Mouse (Mus musculus): Measurements from ENCODE around the gene 3830406C13Rik. TPM values are rescaled to one million over a fixed set of nuclear protein-coding genes. Genes with fewer than 3 reads are reported as not detected.
A peak's percentile ranks its signal among the peaks of the same experiment; 100 is the strongest.

3830406C13Rik gene
- polyA plus RNA-seq, 1 experiment from 2014 or later: 49.6 TPM

DNA sequence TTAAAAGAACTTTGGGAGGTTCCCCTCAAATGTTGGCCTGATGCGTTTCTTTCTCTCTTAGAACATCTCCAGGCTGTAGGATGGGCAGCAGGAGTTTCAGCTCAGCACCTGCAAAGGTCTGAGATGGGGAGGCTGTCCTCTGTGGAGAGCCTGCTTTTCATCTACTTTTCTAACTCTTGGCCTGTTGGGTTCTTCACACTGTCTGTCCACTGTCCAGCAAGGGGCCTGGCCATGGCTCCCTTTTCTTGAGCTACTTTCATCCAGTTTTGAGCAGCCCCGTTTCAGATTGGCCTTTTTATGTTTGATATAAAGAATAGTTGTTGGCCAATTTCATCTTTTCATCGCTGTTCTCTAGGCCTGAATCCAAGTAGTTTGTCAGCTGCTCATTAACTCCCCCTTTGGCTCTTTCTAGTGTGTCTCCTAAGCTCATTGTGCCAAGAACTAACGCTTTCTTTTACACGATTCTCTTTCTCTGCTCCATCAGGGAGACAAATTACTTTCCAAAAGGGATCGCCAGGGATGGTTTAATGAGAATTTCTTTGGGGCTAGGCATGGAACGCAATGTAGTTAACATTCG, 53.5 kb downstream of the 3830406C13Rik start:
- H3K9ac ChIP-seq: no peak overlapping the region
- H3K27ac ChIP-seq: no peak overlapping the region
- ATAC-seq: no peak
- H3K4me1 ChIP-seq (replicated peaks): 0 out of 2 replicates have a peak, but pooled peaks cover 6% of the 10 kb centered on the region
- H3K9me3 ChIP-seq: no peaks in the 10 kb centered on the region
- no peak overlapping the region for H3K4me3 ChIP-seq (replicated peaks)
- no peak overlapping the region for H3K4me2 ChIP-seq (replicated peaks)
- 9% methylated on average over 8 of the region's 8 CpGs for WGBS
- no peaks in the 10 kb centered on the region for H3K36me3 ChIP-seq
- H3K27me3 ChIP-seq (replicated peaks): peaks cover 68% of the 10 kb centered on the region

- no peak for ATAC-seq
- Histone ChIP-seq H3K27me3 (replicated peaks) (peaks cover 75% of the 10 kb centered on the region), H3K36me3 (no peaks in the 10 kb centered on the region), H3K4me3 (replicated peaks) (no peak overlapping the region), H3K9ac (no peak overlapping the region), H3K4me2 (replicated peaks) (no peak overlapping the region), H3K4me1 (replicated peaks) (0 out of 2 replicates have a peak, but pooled peaks cover 6% of the 10 kb centered on the region), H3K27ac (no peak overlapping the region), H3K9me3 (no peaks in the 10 kb centered on the region)
- WGBS: 5% methylated on average over 16 of the region's 16 CpGs
Observed at GRCm38 (mm10) chr14:12337998-12338809, 54.2 kb downstream of the 3830406C13Rik start.

- Histone ChIP-seq H3K27ac (no peak overlapping the region), H3K4me3 (replicated peaks) (no peak overlapping the region), H3K4me2 (replicated peaks) (no peak overlapping the region), H3K36me3 (no peaks in the 10 kb centered on the region), H3K9ac (no peak overlapping the region), H3K27me3 (replicated peaks) (peaks cover 83% of the 10 kb centered on the region), H3K9me3 (no peaks in the 10 kb centered on the region), H3K4me1 (replicated peaks) (0 out of 2 replicates have a peak, but pooled peaks cover 6% of the 10 kb centered on the region)
- ATAC-seq: no peak
- 2% methylated on average over 10 of the region's 10 CpGs for WGBS
Observed at GRCm38 (mm10) chr14:12338811-12339565, 55.0 kb downstream of the 3830406C13Rik start.

DNA sequence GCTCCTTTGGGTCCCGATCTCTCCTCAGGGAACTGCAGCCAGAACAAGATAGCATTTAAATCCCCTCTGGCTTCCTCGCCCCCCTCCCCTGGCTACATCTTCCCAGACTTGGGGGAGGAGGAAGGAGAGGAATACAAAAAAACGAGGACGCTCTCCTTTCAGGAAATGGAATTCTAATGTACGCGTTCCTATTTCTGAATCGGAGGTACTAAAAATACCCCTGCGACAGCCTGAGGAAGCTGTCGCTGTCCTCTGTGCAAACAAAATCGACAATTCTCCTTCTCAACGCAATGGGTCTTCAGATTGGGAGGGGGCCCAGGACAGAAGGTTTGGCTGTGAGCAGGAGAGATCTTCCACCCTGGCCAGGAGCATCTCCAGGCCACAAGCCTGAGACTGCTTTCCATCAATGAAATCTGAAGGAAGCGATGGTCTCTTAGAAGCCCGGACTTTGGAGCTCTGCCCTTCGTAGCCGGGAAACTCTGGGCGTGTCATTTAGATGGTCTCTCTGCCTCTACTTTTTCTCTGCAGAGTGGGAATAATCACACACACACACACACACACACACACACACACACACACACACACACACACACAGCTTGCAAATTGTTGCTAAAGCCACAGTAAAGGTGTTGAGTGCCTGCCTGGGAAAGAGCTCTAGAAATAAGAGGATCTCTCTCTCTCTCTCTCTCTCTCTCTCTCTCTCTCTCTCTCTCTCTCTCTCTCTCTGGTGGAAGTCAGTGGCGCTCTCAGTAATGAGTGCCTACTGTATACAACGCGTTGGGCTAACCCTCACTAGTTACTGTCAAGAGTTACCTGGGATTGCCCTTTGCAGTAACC, 56.5 kb downstream of the 3830406C13Rik start:
- H3K9ac ChIP-seq: no peak overlapping the region
- H3K4me1 ChIP-seq (replicated peaks): peaks cover 9% of the 10 kb centered on the region; the same call in 1 of the 2 replicates
- H3K27ac ChIP-seq: no peak overlapping the region
- no peaks in the 10 kb centered on the region for H3K9me3 ChIP-seq
- under 1% methylated on average over 19 of the region's 19 CpGs for WGBS
- no peak overlapping the region for H3K4me3 ChIP-seq (replicated peaks)
- ATAC-seq: no peak
- no peak overlapping the region for H3K4me2 ChIP-seq (replicated peaks)
- no peaks in the 10 kb centered on the region for H3K36me3 ChIP-seq
- peaks cover 88% of the 10 kb centered on the region for H3K27me3 ChIP-seq (replicated peaks)

GRCm38 (mm10) chr14:12341075-12341788, 57.3 kb downstream of the 3830406C13Rik start:
- Histone ChIP-seq H3K4me1 (replicated peaks) (peaks cover 16% of the 10 kb centered on the region), H3K27ac (no peak overlapping the region), H3K4me3 (replicated peaks) (peak overlapping the region; percentile 7; the same call in 1 of the 2 replicates), H3K4me2 (replicated peaks) (peak overlapping the region; percentile 36), H3K9ac (no peak overlapping the region), H3K36me3 (no peaks in the 10 kb centered on the region), H3K27me3 (replicated peaks) (peaks cover 88% of the 10 kb centered on the region), H3K9me3 (no peaks in the 10 kb centered on the region)
- 0 out of 2 replicates have a peak, but pooled peaks have one; percentile 40 for ATAC-seq
- WGBS: under 1% methylated on average over 42 of the region's 42 CpGs

GRCm38 (mm10) chr14:12341789-12342457, 58.0 kb downstream of the 3830406C13Rik start:
- Histone ChIP-seq H3K4me2 (replicated peaks) (no peak overlapping the region), H3K27ac (no peak overlapping the region), H3K9me3 (no peaks in the 10 kb centered on the region), H3K36me3 (no peaks in the 10 kb centered on the region), H3K4me3 (replicated peaks) (no peak overlapping the region), H3K4me1 (replicated peaks) (peaks cover 18% of the 10 kb centered on the region), H3K9ac (no peak overlapping the region), H3K27me3 (replicated peaks) (peaks cover 91% of the 10 kb centered on the region)
- WGBS: 3% methylated on average over 24 of the region's 24 CpGs
- ATAC-seq: no peak

GRCm38 (mm10) chr14:12342458-12343131, 58.6 kb downstream of the 3830406C13Rik start:
- H3K27ac ChIP-seq: no peak overlapping the region
- H3K4me1 ChIP-seq (replicated peaks): peaks cover 18% of the 10 kb centered on the region
- H3K4me3 ChIP-seq (replicated peaks): no peak overlapping the region
- H3K9me3 ChIP-seq: no peaks in the 10 kb centered on the region
- no peak overlapping the region for H3K9ac ChIP-seq
- peaks cover 92% of the 10 kb centered on the region for H3K27me3 ChIP-seq (replicated peaks)
- H3K4me2 ChIP-seq (replicated peaks): no peak overlapping the region
- 4% methylated on average over 23 of the region's 23 CpGs for WGBS
- ATAC-seq: no peak
- H3K36me3 ChIP-seq: no peaks in the 10 kb centered on the region

- Histone ChIP-seq H3K27ac (no peak overlapping the region), H3K36me3 (no peaks in the 10 kb centered on the region), H3K4me3 (replicated peaks) (no peak overlapping the region), H3K27me3 (replicated peaks) (peaks cover 94% of the 10 kb centered on the region), H3K4me2 (replicated peaks) (no peak overlapping the region), H3K9ac (no peak overlapping the region), H3K4me1 (replicated peaks) (peaks cover 18% of the 10 kb centered on the region), H3K9me3 (no peaks in the 10 kb centered on the region)
- WGBS: 2% methylated on average over 20 of the region's 20 CpGs
- ATAC-seq: no peak
Observed at GRCm38 (mm10) chr14:12343451-12343941, 59.5 kb downstream of the 3830406C13Rik start.

DNA sequence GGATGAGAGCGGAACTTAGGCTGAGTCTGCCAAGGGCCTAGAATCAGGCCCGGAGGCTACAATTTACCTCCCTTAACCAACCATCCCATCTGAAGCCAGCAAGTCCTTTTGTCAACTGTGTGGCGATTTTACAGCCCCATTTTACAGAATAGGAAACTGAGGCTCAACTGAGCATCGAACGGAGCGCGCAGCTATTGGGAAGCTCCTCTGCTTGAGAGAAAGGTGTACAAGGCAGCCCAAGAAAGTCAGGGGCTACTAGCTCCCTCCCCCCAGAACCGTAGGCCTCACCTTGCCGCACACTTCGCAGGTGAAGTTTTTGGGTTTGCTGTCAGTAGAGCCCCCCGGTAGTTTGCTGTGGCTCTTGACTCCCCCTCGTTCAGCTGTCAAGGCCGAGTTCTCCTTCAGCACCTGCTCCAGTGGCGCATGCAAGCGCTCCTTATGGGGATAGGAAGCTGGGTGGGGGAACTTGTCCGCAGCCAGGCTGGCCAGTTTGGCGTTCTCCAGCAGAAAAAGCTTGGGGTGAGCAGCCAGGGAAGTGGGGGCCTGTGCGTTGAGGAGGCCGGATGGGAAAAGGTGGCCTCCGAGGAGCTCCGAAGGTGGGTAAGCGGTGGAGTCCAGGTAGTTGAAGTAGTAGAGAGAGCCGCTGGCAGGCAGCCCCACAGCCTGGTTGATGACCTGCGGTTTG, 60.2 kb downstream of the 3830406C13Rik start:
- ATAC-seq: no peak
- no peaks in the 10 kb centered on the region for H3K9me3 ChIP-seq
- H3K27ac ChIP-seq: no peak overlapping the region
- peak overlapping the region; percentile 39 for H3K4me2 ChIP-seq (replicated peaks)
- no peak overlapping the region for H3K9ac ChIP-seq
- WGBS: 2% methylated on average over 24 of the region's 24 CpGs
- H3K27me3 ChIP-seq (replicated peaks): peaks cover 97% of the 10 kb centered on the region
- 0 out of 2 replicates have a peak overlapping the region, but pooled peaks have one; percentile 11 for H3K4me3 ChIP-seq (replicated peaks)
- H3K4me1 ChIP-seq (replicated peaks): peaks cover 18% of the 10 kb centered on the region
- no peaks in the 10 kb centered on the region for H3K36me3 ChIP-seq

DNA sequence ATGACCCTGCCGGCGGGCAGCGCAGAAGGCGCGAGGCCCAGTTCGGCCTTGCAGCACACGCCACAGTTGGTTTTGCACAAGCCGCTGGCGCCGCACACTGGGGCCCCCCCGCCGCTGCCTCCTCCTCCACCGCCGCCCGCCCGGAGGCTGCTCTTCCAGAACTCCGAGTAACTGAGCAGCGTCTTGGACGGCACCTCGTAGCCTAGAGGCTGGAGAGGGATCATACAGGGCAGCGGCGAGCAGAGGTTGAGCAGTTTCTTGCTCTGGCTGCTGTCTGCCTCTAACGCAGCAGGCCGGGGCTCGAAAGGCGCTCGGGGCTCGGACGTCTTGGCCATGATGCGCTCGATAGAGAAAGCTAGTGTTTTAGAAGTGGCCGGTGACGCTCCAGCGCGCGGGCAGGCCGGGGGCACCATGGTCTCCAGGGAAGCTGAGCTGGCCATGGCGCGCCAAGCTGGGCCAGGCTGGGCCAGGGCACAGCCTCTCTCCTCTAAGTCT, 60.8 kb downstream of the 3830406C13Rik start:
- no peaks in the 10 kb centered on the region for H3K36me3 ChIP-seq
- ATAC-seq: no peak
- peaks cover 95% of the 10 kb centered on the region for H3K27me3 ChIP-seq (replicated peaks)
- no peak overlapping the region for H3K27ac ChIP-seq
- peaks cover 18% of the 10 kb centered on the region for H3K4me1 ChIP-seq (replicated peaks)
- peak overlapping the region; percentile 39 for H3K4me2 ChIP-seq (replicated peaks)
- 0 out of 2 replicates have a peak overlapping the region, but pooled peaks have one; percentile 11 for H3K4me3 ChIP-seq (replicated peaks)
- no peak overlapping the region for H3K9ac ChIP-seq
- H3K9me3 ChIP-seq: no peaks in the 10 kb centered on the region
- under 1% methylated on average over 39 of the region's 39 CpGs for WGBS
